Mouse (Mus musculus) erythroblast, embryonic 14.5 days (primary cell): Measurements from ENCODE around the gene Tmprss2.

Source experiments
- GATA1 ChIP-seq: IDR thresholded peaks from 2 replicates; pipeline ENCODE4 v1.6.1; 2012; ENCODE audit warnings: low read length, inconsistent platforms, mixed read lengths
- TAL1 ChIP-seq: IDR thresholded peaks from 3 replicates; pipeline ENCODE4 v1.6.1; 2012; ENCODE audit warnings: low read length, inconsistent platforms, mixed read lengths

GRCm38 (mm10) chr16:97658481-97658880, 47.5 kb upstream of the Tmprss2 start:
- no peak for TF ChIP-seq TAL1
- no peak for TF ChIP-seq GATA1
